Mouse (Mus musculus) CD4-positive, CD25-positive, alpha-beta regulatory T cell, adult 2 months (primary cell): ENCODE data around the gene Tacc2.

Experiments used
- DNase-seq: peaks from one replicate; pipeline ENCODE4 v3.0.0-alpha.2; 2012; ENCODE audit warnings: low read depth, low spot score

The Tacc2 gene

GRCm38 (mm10) chr7:130617591-130617990 lies 40.4 kb downstream of the Tacc2 start:
- DNase-seq = no peak

- DNase-seq = no peak
These were observed 43.8 kb downstream of the Tacc2 start for GRCm38 (mm10) chr7:130621068-130621467.

- no peak for DNase-seq
These were observed 44.7 kb downstream of the Tacc2 start for GRCm38 (mm10) chr7:130621953-130622352.

GRCm38 (mm10) chr7:130622359-130622758 lies 45.1 kb downstream of the Tacc2 start:
- no peak for DNase-seq

GRCm38 (mm10) chr7:130624299-130624698 lies 47.1 kb downstream of the Tacc2 start:
- DNase-seq = no peak

- no peak for DNase-seq
These were observed 48.1 kb downstream of the Tacc2 start for GRCm38 (mm10) chr7:130625361-130625760.

GRCm38 (mm10) chr7:130628601-130629000 lies 51.4 kb downstream of the Tacc2 start:
- DNase-seq = no peak

GRCm38 (mm10) chr7:130629999-130630398 lies 52.8 kb downstream of the Tacc2 start:
- DNase-seq = no peak

- no peak for DNase-seq
These were observed 53.7 kb downstream of the Tacc2 start for GRCm38 (mm10) chr7:130630956-130631355.

GRCm38 (mm10) chr7:130631553-130632378 lies 54.5 kb downstream of the Tacc2 start:
- peak; percentile 87 for DNase-seq

- no peak for DNase-seq
These were observed 55.1 kb downstream of the Tacc2 start for GRCm38 (mm10) chr7:130632379-130632732.

- no peak for DNase-seq
These were observed 57.1 kb downstream of the Tacc2 start for GRCm38 (mm10) chr7:130634259-130634871.

- no peak for DNase-seq
These were observed 58.0 kb downstream of the Tacc2 start for GRCm38 (mm10) chr7:130635212-130635611.

- DNase-seq = no peak
These were observed 59.0 kb downstream of the Tacc2 start for GRCm38 (mm10) chr7:130636274-130636673.

- no peak for DNase-seq
These were observed 59.7 kb downstream of the Tacc2 start for GRCm38 (mm10) chr7:130636902-130637301.

- no peak for DNase-seq
These were observed 60.6 kb downstream of the Tacc2 start for GRCm38 (mm10) chr7:130637811-130638210.

GRCm38 (mm10) chr7:130640681-130641080 lies 63.4 kb downstream of the Tacc2 start:
- no peak for DNase-seq

- peak; percentile 51 for DNase-seq
These were observed 68.2 kb downstream of the Tacc2 start for GRCm38 (mm10) chr7:130645332-130645993.

GRCm38 (mm10) chr7:130645994-130646761 lies 68.9 kb downstream of the Tacc2 start:
- peak; percentile 70 for DNase-seq

GRCm38 (mm10) chr7:130646762-130647139 lies 69.5 kb downstream of the Tacc2 start:
- DNase-seq = peak; percentile 87

GRCm38 (mm10) chr7:130648061-130648460 lies 70.8 kb downstream of the Tacc2 start:
- peak; percentile 52 for DNase-seq

GRCm38 (mm10) chr7:130649257-130649656 lies 72.0 kb downstream of the Tacc2 start:
- DNase-seq = no peak
